Mouse (Mus musculus) hindbrain, embryonic 12.5 days (tissue): ENCODE data around the gene Zbtb22. TPM values are rescaled to one million over a fixed set of nuclear protein-coding genes. Genes with fewer than 3 reads are reported as not detected.

Experiments used
- ATAC-seq: fragments of 200-750 bp; cut with Nextera tagmentation; 2 replicates; pipeline ENCODE4 v1.8.0; 2017; ENCODE audit warnings: moderate TSS enrichment; ENCODE audit not compliant: low FRiP score
- H3K27ac ChIP-seq: fragments of 300-500 bp; sonication (generic); 2 replicates; pipeline ENCODE4 v1.5.1; 2016; ENCODE audit warnings: mild to moderate bottlenecking
- H3K27me3 ChIP-seq: fragments of 300-500 bp; sonication (generic); 2 replicates; pipeline ENCODE4 v1.6.1; 2016; ENCODE audit warnings: mild to moderate bottlenecking
- H3K36me3 ChIP-seq: fragments of 300-500 bp; sonication (generic); 2 replicates; pipeline ENCODE4 v1.6.1; 2016; ENCODE audit warnings: mild to moderate bottlenecking
- H3K4me1 ChIP-seq: fragments of 300-500 bp; sonication (generic); 2 replicates; pipeline ENCODE4 v1.6.1; 2016
- H3K4me2 ChIP-seq: fragments of 300-500 bp; sonication (generic); replicated peaks from 2 replicates; pipeline ENCODE4 v1.6.1; 2016; ENCODE audit warnings: mild to moderate bottlenecking
- H3K4me3 ChIP-seq: fragments of 300-500 bp; sonication (generic); 2 replicates; pipeline ENCODE4 v1.5.1; 2016; ENCODE audit warnings: mild to moderate bottlenecking
- H3K9ac ChIP-seq: fragments of 300-500 bp; sonication (generic); 2 replicates; pipeline ENCODE4 v1.6.1; 2016; ENCODE audit warnings: mild to moderate bottlenecking, moderate library complexity
- H3K9me3 ChIP-seq: fragments of 300-500 bp; sonication (generic); replicated peaks from 2 replicates; pipeline ENCODE4 v1.6.1; 2016; ENCODE audit warnings: mild to moderate bottlenecking
- WGBS: fragments of 180-500 bp; shearing (Covaris S2); methylation state at CpG from one replicate; pipeline ENCODE4 v1.1.7; 2016; 5-methylcytosine and 5-hydroxymethylcytosine counted together
- polyA plus RNA-seq: library from polyadenylated mRNA; unstranded; fragments of >200 nt; fragmentation: Nextera tagmentation; extraction: Ambion mirVana; gene quantifications from 2 replicates; pipeline ENCODE4 v1.2.1, GENCODE M21; 2016

Zbtb22 gene
- polyA plus RNA-seq, 1 experiment from 2014 or later, result 21.7 TPM

GRCm38 (mm10) chr17:33917656-33918292 is 2.1 kb downstream of the Zbtb22 start:
- 86% methylated on average over 18 of the region's 18 CpGs for WGBS
- Histone ChIP-seq H3K4me1 (peaks cover 45% of the 10 kb centered on the region), H3K4me2 (peak overlapping the region; percentile 46; the same call in 1 of the 2 replicates), H3K36me3 (peaks cover 28% of the 10 kb centered on the region), H3K27me3 (0 out of 2 replicates have a peak, but pooled peaks cover 9% of the 10 kb centered on the region), H3K9me3 (no peaks in the 10 kb centered on the region), H3K4me3 (no peak overlapping the region), H3K27ac (no peak overlapping the region), H3K9ac (no peak overlapping the region)
- ATAC-seq, result no peak

GRCm38 (mm10) chr17:33918293-33919203 is 2.8 kb downstream of the Zbtb22 start:
- H3K36me3 ChIP-seq, result peaks cover 22% of the 10 kb centered on the region
- ATAC-seq, result no peak
- H3K4me2 ChIP-seq, result peak overlapping the region; percentile 83
- peaks cover 45% of the 10 kb centered on the region for H3K4me1 ChIP-seq
- no peak overlapping the region for H3K27ac ChIP-seq
- peak overlapping the region; percentile 47 for H3K4me3 ChIP-seq
- H3K27me3 ChIP-seq, result 0 out of 2 replicates have a peak, but pooled peaks cover 9% of the 10 kb centered on the region
- no peak overlapping the region for H3K9ac ChIP-seq
- H3K9me3 ChIP-seq, result no peaks in the 10 kb centered on the region
- WGBS, result 62% methylated on average over 37 of the region's 37 CpGs

GRCm38 (mm10) chr17:33919351-33920281 is 3.9 kb downstream of the Zbtb22 start:
- peak overlapping the region; percentile 66 for H3K9ac ChIP-seq
- H3K4me3 ChIP-seq, result peak overlapping the region; percentile 47
- H3K4me2 ChIP-seq, result peak overlapping the region; percentile 83
- WGBS, result under 1% methylated on average over 52 of the region's 52 CpGs
- 0 out of 2 replicates have a peak, but pooled peaks cover 9% of the 10 kb centered on the region for H3K27me3 ChIP-seq
- peaks cover 12% of the 10 kb centered on the region; the same call in 1 of the 2 replicates for H3K36me3 ChIP-seq
- no peak for ATAC-seq
- peak overlapping the region; percentile 64 for H3K27ac ChIP-seq
- H3K4me1 ChIP-seq, result peaks cover 45% of the 10 kb centered on the region
- no peaks in the 10 kb centered on the region for H3K9me3 ChIP-seq

- 0 out of 2 replicates have a peak, but pooled peaks cover 9% of the 10 kb centered on the region for H3K27me3 ChIP-seq
- under 1% methylated on average over 36 of the region's 36 CpGs for WGBS
- H3K36me3 ChIP-seq, result peaks cover 10% of the 10 kb centered on the region; the same call in 1 of the 2 replicates
- H3K4me1 ChIP-seq, result peaks cover 38% of the 10 kb centered on the region
- ATAC-seq, result peak; percentile 47
- no peaks in the 10 kb centered on the region for H3K9me3 ChIP-seq
- peak overlapping the region; percentile 66 for H3K9ac ChIP-seq
- H3K4me2 ChIP-seq, result peak overlapping the region; percentile 83
- peak overlapping the region; percentile 64 for H3K27ac ChIP-seq
- H3K4me3 ChIP-seq, result peak overlapping the region; percentile 47
Measured at GRCm38 (mm10) chr17:33920282-33921097, 4.8 kb downstream of the Zbtb22 start.

GRCm38 (mm10) chr17:33921361-33921760 is 5.7 kb downstream of the Zbtb22 start:
- H3K9me3 ChIP-seq, result no peaks in the 10 kb centered on the region
- WGBS, result 84% methylated on average over 7 of the region's 7 CpGs
- no peak overlapping the region for H3K4me3 ChIP-seq
- H3K4me2 ChIP-seq, result peak overlapping the region; percentile 83; the same call in 1 of the 2 replicates
- H3K36me3 ChIP-seq, result peaks cover 17% of the 10 kb centered on the region; the same call in 1 of the 2 replicates
- no peak overlapping the region for H3K27ac ChIP-seq
- ATAC-seq, result no peak
- no peak overlapping the region for H3K9ac ChIP-seq
- H3K27me3 ChIP-seq, result 0 out of 2 replicates have a peak, but pooled peaks cover 9% of the 10 kb centered on the region
- H3K4me1 ChIP-seq, result peaks cover 38% of the 10 kb centered on the region

GRCm38 (mm10) chr17:33924577-33925283 is 9.0 kb downstream of the Zbtb22 start:
- ATAC-seq, result no peak
- no peak overlapping the region for H3K27ac ChIP-seq
- H3K9me3 ChIP-seq, result no peaks in the 10 kb centered on the region
- H3K36me3 ChIP-seq, result peaks cover 13% of the 10 kb centered on the region; the same call in 1 of the 2 replicates
- WGBS, result 85% methylated on average over 10 of the region's 10 CpGs
- no peaks in the 10 kb centered on the region for H3K27me3 ChIP-seq
- peaks cover 27% of the 10 kb centered on the region for H3K4me1 ChIP-seq
- H3K4me3 ChIP-seq, result no peak overlapping the region
- H3K9ac ChIP-seq, result no peak overlapping the region
- no peak overlapping the region for H3K4me2 ChIP-seq

GRCm38 (mm10) chr17:33925406-33926116 is 9.9 kb downstream of the Zbtb22 start:
- H3K9ac ChIP-seq, result no peak overlapping the region
- no peak overlapping the region for H3K4me3 ChIP-seq
- H3K9me3 ChIP-seq, result no peaks in the 10 kb centered on the region
- 83% methylated on average over 21 of the region's 21 CpGs for WGBS
- no peak overlapping the region for H3K27ac ChIP-seq
- H3K4me1 ChIP-seq, result peaks cover 20% of the 10 kb centered on the region
- peaks cover 13% of the 10 kb centered on the region; the same call in 1 of the 2 replicates for H3K36me3 ChIP-seq
- ATAC-seq, result no peak
- H3K4me2 ChIP-seq, result no peak overlapping the region
- no peaks in the 10 kb centered on the region for H3K27me3 ChIP-seq

- ATAC-seq, result no peak
- no peak overlapping the region for H3K27ac ChIP-seq
- no peak overlapping the region for H3K4me2 ChIP-seq
- peaks cover 25% of the 10 kb centered on the region for H3K4me1 ChIP-seq
- H3K4me3 ChIP-seq, result no peak overlapping the region
- H3K9ac ChIP-seq, result no peak overlapping the region
- H3K27me3 ChIP-seq, result no peaks in the 10 kb centered on the region
- H3K36me3 ChIP-seq, result peaks cover 13% of the 10 kb centered on the region; the same call in 1 of the 2 replicates
- 73% methylated on average over 17 of the region's 17 CpGs for WGBS
- H3K9me3 ChIP-seq, result no peaks in the 10 kb centered on the region
Measured at GRCm38 (mm10) chr17:33926207-33926932, 10.7 kb downstream of the Zbtb22 start.

GRCm38 (mm10) chr17:33928251-33928947 is 12.7 kb downstream of the Zbtb22 start:
- H3K9me3 ChIP-seq, result no peaks in the 10 kb centered on the region
- H3K36me3 ChIP-seq, result peaks cover 27% of the 10 kb centered on the region
- H3K4me2 ChIP-seq, result peak overlapping the region; percentile 98
- H3K4me1 ChIP-seq, result peaks cover 25% of the 10 kb centered on the region
- peak overlapping the region; percentile 94 for H3K9ac ChIP-seq
- no peak overlapping the region for H3K27ac ChIP-seq
- WGBS, result 65% methylated on average over 21 of the region's 21 CpGs
- peak overlapping the region; percentile 87 for H3K4me3 ChIP-seq
- H3K27me3 ChIP-seq, result no peaks in the 10 kb centered on the region
- ATAC-seq, result no peak
